Mouse (Mus musculus) adrenal gland, adult 18-20 months (tissue): Measurements from ENCODE around the gene Ly75. TPM values are rescaled to one million over a fixed set of nuclear protein-coding genes. Genes with fewer than 3 reads are reported as not detected.

Experiments
- DNase-seq, 2 experiments: peaks; one replicate each; pipeline ENCODE4 v3.0.0; 2021 to 2022; ENCODE audit warnings: low spot score in 2 of 2
- total RNA-seq, 2 experiments: library from RNA; stranded (reverse); gene quantifications; 1 replicate in 1 of 2; 2 replicates in 1 of 2; pipeline ENCODE4 v1.2.3; 2021

The Ly75 gene
- total RNA-seq, 2 experiments from 2014 or later = 0.90 to 1.5 TPM

DNA sequence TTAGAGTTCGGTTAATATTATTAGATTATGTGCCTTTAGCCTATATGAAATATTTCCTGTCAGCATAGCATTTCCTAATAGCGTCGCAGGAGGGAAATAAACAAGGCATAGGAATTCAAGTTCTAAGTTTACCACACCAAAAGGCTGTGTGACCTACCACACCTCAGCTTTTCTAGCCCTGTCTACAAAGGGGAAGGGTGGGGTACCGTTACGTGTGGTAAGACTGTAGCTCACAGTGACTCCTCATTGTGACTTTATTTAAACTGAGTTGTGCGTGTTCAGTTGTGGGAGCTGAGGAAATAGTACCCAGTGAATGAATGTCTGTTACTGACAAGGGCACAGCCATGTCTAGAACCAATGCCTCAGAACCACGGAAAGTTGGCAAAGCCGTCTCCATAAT is 8.0 kb downstream of the Ly75 start:
- no peak for DNase-seq

DNA sequence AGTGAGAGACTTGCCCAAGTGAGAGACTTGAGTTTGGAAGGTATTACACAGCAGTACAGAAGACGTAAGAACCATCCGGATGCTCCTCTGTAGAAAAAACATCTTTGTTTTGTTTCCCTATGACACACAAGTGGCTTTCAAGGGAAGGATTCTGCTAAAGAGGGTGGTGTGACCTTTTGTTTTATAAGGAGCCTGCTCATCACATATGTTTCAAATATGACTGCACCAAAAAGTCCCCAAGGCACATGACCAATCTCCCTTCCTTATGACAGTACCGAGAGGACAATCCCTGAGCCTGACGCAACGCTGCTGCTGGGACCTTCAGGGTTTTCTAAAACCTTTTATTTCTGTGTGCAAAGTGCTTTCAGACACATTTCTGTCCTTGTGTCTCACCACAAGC is 12.9 kb downstream of the Ly75 start:
- DNase-seq = no peak

DNA sequence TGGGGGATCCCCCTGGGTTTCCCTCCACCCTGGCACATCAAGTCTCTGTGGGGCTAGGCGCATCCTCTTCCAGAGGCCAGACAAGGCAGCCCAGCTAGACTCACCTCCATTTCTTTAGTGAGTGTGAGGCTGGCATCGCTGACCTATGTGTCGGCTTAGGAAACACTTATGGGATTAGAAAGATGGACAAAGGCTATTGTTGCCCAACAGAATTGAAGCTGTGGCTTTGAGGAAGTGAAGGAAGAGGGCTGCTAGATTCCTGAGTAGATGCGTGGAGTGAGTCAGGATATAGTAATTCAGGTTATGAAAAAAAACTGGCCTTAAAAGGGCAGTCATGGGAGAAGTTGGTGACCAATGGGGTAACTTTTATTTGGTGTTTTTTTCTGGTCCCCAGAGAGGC is 13.6 kb downstream of the Ly75 start:
- no peak for DNase-seq

DNA sequence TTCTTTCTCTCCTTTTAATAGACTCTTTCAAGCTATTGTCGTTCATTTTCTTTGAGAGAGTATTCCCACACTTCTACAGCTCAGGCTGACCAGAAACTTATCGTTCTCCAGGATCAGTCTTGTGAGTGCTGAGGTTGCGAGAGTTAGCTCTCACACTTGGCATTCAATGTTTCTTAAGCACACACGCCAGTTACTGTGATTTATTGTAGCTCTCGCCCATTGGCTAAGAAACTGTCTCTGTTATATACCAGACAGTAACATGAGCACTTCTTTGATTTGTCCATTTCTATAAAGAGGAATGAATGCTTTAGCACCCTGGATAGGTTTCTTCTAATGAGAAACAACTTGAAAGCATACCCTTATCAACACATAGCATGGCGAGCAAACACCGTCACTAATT is 15.2 kb downstream of the Ly75 start:
- DNase-seq = no peak

DNA sequence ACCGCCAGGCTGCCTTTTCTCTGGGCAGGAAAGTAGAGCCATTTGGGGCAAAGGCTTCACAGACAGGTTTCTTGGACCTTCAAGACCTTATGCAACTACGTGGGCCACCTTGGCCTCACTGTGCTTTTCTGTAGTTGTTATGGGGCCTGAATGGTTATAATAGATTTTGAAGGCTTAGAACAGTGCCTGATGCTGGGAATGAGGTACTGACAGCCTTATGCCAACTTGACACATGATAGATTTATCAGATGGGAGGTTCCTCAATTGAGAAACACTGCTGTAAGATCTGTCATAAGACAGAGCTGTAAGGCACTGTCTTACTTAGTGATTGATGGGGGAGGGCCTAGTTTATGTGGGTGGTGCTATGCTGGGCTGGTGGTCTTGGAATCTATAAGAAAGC is 15.9 kb downstream of the Ly75 start:
- no peak for DNase-seq

DNA sequence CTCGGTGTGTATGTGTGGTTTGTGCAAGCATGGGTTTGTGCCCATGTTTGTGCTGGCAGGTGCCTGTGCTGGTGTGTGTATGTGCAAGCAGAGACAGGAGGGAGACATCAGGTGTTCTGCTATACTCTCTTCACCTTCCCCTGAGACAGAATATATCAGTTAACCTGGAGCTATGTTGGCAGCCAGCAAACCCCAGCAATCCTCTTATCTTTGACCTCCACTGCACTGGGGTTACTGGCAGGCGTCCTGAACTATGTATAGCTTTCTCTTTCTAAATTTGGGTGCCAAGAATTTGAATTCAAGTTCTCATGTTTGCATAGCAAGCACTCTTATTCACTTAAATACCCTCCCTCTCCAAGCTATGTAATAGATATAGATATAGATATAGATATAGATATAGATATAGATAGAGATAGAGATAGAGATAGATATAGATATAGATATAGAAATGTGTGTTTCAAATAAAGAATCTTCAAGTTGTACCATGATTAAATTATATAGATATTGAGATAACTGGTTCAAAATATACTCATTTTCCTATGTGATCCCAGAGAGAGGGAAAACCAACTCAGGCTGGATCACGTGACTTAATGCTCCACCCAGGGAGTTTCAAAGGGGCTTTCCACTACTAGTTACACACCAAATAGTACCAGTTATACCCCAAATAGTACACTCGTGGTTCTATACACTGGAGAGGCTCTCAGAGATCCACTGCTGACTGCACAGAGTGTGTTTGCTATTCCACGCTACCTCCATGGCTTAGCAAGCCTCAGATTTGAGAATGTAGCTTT is 17.1 kb downstream of the Ly75 start:
- DNase-seq = no peak

DNA sequence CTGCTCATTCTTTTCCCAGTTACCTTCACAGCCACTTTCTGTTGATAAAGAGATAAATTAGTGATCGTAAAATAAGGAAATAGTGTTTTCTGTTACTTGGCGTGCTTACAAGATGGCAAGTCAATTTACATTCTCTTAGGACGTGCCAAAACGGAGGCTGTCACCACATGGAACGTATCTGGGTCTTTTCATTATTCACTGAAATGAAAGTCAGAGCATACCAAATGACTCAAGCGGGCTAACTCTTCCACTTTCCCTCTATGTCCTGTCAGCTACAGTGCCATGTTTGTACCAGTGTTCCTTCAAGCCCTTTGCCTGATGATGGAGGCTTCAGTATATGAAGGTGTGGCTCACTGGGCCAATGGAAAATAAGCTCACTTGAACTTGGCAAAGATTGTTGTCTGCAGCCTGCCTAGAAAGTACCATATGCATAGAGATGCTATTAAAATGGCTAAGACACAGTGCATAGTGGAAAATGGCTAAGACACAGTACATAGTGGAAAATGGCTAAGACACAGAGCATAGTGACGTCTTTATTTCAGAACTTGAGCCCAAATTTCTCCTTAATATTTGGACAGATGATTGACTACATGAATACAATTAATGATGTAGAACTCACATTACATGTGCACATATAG is 17.8 kb downstream of the Ly75 start:
- DNase-seq = no peak

DNA sequence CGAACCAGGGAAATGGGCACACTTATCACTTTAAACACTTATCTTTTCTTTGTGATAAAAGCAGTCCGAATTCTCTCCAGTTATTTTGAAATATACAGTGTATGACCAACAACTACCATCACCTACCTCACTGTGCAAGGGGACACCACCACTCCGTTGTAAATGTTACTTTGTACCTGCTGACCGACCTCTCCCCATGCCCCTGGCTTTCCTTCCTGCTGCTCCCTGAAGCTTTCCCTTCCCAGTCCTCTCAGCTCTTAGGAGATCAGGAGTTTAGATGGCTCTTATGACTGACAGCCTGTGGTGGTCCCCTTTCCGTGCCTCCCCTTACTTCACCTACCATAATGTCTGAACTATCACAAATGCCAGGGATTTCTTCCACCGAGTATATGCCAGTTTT is 21.0 kb downstream of the Ly75 start:
- no peak for DNase-seq

DNA sequence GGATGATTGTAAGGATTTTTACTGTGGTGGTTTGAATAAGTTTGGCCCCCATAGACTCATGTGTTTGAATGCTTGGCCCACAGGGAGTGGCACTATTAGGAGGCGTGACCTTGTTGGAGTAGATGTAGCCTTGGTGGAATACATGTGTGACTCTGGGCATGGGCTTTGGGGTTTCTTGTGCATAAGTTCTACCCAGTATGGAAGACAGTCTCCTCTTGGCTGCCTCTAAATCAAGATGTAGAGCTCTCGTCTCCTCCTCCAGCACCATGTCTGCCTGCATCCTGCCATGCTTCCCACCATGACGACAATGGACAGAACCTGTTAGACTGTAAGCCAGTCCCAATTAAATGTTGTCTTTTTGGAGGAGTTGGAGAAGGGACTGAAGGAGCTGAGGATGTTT is 23.3 kb downstream of the Ly75 start:
- DNase-seq = no peak

DNA sequence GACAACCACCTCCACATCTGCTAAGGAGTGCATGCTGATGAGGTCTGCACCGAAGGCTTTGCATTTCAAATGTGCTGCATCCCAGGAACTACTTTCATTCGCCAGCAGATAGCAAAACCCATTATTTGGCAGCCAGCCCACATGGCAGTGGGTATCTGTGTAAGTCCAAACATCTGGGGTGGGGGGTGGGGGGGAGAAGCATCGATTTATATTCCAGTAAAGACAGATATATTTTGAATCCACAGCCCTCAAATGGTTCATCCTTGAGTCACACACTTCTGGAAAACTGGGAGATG is 27.8 kb downstream of the Ly75 start:
- DNase-seq = no peak

DNA sequence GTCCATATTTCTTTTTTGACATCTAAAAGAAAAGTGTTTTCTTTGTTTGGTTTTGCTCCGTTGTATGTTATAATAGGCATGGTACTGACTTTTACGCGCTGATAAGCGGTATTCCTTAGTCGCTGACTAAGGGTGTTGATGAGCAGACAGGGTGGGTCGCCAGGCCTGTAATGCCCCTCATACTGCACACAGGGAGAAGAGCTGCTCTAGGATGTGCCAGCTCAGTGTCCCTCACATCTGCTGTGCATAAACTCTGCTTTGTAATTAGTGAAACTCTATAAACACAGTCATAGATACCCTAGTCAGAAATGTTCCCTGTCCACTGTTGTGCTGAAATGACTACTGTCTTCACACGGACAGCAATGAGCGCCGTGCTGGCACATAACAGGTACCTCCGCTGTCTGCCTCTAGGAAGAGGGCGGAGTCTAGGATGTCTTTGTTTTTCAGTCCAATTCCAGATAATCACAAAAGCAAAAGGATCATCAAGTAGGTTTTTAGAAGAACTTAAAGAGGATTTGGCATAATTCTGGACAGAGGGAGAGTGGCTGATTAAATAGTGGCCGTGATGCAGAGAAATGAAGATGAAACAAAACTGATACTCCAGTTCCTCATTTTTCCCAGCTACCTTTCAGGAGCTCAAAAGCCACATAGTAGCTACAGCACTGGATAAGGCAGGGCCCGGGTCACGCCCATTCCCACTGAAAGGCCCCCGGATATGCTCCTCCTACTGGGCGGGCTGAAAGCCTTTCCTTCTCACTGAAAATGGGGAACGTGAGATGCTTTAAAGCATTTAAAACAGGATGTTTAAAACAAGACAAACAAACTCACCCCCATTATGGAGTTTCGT is 28.3 kb downstream of the Ly75 start:
- DNase-seq = no peak

DNA sequence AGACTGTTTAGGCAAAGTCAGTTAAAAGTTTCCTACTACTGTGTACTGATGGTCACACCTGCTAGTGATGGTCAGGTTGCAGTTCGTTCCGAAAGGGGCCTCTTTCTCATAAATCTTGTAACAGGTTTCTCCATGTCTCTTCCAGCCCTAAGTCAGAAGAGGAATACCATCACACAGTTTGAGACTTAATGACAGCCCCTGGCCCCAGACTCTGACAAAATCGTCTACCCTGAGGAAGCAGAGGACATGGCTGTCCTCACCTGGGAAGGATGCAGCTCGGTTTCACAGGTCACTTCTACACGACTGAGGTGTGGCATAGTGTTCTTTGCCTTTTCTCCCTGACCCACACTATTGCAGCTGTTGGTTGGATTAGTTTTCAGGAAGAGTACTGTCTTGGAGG is 30.8 kb downstream of the Ly75 start:
- no peak for DNase-seq

DNA sequence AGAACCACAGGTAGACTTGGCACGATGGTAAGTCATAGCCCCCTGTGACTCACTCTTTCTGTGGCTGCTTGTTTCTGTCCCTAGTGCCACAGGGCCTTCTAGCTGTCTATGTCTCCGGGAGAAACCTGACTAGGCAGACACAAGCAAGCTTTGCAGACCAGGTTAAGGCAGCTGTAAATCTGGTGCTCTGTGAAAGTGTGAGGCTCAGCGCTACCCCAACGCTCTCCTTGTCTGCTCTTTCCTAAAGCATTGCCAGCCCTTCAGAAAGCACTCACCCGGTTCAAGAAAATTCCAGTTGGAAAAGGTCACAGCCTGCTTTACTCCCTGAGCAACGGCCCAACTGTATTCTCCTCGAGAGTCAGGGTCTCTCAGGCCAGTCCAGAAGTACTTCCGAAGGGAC is 31.3 kb downstream of the Ly75 start:
- DNase-seq = no peak

DNA sequence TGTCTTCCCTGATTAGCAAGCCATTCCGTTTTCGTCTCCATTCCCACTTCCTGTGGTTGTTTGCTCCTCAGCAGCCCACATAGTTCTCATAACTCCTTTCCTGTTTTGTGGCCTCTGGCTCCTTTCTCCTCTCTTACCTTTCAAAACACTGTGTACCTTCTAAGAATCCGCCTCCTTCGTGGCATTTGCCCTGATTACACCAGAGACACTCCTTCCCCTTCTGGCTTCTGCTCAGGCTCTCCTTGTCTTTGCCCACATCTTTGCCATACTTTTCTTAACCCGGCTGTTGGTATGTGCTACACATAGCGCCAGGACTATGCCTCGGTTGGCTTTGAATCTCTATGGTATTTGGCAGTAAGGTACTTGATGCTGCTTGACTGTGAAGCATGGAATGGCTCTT is 35.2 kb downstream of the Ly75 start:
- no peak for DNase-seq

DNA sequence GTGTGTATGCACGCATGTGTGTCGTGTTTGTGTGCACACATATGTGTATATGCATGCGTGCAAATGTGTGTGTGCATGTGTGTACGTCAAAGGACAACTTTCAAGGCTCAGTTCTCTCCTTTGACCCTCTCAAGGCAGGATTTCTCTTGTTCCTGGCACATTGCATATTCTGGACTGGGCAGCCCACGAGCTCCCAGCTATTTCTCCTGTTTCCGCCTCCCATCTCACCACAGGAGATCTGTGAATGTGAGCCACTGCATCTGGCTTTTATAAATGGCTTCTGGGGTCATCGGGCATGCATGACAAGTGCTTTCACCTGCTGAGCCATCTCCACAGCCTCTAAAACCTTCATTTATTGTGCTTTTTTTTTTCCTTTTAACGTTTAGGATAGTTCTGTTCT is 36.6 kb downstream of the Ly75 start:
- no peak for DNase-seq

DNA sequence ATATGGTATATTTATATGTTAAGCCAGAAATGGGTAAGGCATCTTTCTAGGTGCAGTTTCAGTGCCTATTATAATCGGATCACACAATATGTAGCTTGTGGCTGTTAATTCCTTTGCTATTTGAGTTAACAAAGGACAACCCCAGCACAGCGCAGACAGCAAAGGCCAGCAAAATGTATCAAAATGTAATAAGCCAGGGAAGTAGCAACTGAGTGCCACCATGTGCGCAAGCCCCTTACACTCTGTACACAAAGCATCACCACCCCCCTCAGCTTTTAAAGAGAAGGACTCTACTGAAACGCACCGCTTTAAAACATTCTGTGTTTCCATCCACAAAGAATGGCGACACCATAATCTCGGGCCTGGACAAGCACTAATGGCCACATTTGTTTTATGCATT is 37.4 kb downstream of the Ly75 start:
- DNase-seq = no peak

DNA sequence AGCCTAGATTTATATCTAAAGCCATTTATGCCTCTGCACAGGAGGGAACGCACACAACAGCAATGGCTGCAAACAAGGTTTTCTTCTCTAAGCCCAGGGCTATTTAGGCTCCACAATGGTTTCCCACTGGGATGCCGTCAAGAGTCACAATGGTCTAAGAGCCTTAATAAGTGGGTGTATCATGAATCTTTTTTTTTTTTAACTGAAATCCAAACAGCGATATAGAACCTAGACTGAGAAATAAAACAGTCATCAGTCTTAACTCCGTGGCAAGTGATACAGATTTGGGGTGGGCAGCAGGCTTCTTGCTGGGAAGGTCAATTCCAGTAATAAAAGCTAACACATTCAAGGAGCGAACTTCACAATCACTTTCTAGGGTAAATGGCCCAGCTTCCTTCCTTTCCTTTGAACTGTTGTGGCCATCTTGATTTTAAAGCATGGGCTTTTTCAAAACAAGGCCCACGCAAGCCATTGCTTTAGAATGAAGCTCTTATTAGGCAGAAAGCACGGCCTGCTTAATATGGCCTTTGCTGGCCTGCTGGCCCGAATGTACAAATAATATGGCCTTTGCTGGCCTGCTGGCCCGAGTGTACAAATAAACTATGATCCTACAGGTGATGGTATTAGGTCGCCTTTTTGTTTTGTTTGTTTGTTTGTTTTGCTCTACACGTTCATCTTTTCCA is 39.4 kb downstream of the Ly75 start:
- DNase-seq = no peak

DNA sequence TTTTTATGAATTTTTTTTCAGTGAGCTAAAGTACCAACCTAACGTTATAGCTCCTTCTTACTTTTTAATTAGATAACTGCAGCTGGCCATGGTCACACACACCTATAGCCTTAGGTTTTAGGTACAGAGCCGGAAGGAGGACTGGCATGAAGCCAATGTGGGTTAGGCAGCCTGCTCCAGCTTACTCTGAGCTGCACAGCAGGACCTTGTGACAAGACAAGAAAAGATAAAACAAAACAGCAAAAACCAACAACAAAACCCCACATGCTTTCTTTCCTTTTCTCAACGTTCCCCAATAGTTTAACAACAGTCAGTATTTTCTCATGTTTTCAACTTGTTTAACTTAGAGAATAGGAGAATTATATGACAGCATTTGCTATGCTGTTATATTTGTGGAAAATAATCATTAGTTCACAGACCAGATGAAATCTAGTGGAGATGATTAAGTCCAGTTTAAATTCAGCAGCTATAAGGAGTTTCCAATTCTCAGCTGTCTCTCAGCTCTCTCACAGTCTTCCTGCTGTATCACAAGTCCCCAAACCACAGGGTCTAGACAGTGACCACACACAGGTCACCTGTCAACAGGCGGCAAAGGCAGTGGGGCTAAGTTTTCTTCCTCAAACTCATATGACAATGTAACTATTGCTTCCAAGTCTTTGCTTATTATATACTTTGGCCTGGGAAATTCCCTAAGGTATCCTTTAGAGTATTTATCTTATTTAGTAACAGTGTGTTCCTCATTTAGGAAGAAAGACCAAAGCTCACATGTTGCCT is 40.8 kb downstream of the Ly75 start:
- no peak for DNase-seq

DNA sequence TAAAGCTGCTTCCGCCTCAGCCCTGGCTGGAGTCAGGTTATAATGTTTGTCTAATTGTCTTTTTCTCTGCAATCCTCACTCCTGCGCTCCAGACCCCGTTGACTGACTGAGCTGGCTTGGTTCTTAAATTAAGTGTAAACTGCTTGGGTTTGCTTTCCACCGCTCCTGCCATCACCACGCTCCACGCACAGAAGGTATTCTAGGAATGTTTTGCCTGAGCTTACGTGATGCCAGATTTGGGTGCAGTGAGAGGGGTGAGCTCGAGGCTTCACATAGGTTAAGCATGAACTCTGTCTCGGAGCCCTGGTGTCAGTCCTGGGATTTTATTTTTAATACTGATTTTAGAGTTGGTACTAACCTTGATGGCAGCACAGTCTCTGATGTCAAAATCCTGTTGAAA is 45.2 kb downstream of the Ly75 start:
- DNase-seq = no peak

DNA sequence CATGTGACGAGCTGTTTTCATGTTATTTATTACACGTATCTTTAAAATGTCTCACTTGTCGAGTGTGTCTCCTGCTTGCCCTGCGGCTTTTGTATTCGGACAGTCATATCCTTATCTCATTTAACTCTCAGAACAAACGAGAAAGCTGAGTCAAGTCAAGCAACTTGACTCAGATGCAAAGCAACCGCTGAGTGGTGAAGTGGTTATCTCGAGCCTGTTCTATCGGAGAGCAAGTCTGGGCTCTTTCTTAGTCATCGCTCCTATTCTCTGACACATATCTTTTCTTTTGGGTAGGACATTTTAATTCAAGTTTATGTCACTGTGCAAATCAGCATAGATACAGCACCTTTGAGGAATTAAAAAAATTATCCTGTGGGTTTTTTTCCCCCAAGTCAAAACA is 54.5 kb downstream of the Ly75 start:
- no peak for DNase-seq

DNA sequence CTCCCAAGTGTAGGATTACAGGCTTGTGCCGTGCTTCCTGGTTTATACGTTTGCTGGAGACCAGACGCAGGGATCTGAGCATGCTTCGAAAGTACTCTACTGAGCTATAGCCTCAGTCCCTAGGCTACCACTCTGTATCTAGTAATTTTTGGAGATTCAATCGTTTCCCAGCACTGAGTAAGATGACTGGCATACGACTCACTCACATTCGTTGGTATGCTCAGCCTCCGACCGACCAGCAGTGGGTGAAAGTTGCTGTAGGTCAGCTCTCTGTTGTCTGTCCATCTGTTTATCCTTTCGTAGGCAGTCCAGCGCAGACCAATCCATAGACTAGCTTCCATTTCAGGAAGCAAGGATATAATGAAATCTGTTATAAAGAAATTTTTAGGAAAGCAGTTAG is 55.5 kb downstream of the Ly75 start:
- DNase-seq = no peak
